Mouse (Mus musculus): ENCODE measurements around the gene Lpp. TPM values are rescaled to one million over a fixed set of nuclear protein-coding genes. Genes with fewer than 3 reads are reported as not detected.
A peak's percentile ranks its signal among the peaks of the same experiment; 100 is the strongest.

The Lpp gene
- total RNA-seq, 2 experiments from 2014 or later: 17.7 to 18.0 TPM

- TF ChIP-seq CTCF (IDR thresholded peaks at IDR 0.05): no peak
- no peak overlapping the region for H3K27ac ChIP-seq
- intact Hi-C loops (cut with DNase I): no loop called here
- H3K4me3 ChIP-seq: no peak overlapping the region
- no peak for DNase-seq
Measured at GRCm38 (mm10) chr16:24806093-24806492, 412.8 kb downstream of the Lpp start.

- intact Hi-C loops (cut with DNase I): no loop called here
- Histone ChIP-seq H3K27ac (no peak overlapping the region), H3K4me3 (no peak overlapping the region)
- TF ChIP-seq CTCF (IDR thresholded peaks at IDR 0.05): no peak
- DNase-seq: no peak
Measured at GRCm38 (mm10) chr16:24807565-24807964, 414.3 kb downstream of the Lpp start.

- no peak for TF ChIP-seq CTCF (IDR thresholded peaks at IDR 0.05)
- no peak for DNase-seq
- H3K4me3 ChIP-seq: no peak overlapping the region
- no peak overlapping the region for H3K27ac ChIP-seq
- intact Hi-C loops (cut with DNase I): no loop called here
Measured at GRCm38 (mm10) chr16:24809811-24810210, 416.5 kb downstream of the Lpp start.

- Histone ChIP-seq H3K4me3 (no peak overlapping the region), H3K27ac (no peak overlapping the region)
- intact Hi-C loops (cut with DNase I): no loop called here
- TF ChIP-seq CTCF (IDR thresholded peaks at IDR 0.05): no peak
- DNase-seq: no peak
Measured at GRCm38 (mm10) chr16:24816621-24817020, 423.3 kb downstream of the Lpp start.

- no peak for DNase-seq
- Histone ChIP-seq H3K4me3 (no peak overlapping the region), H3K27ac (no peak overlapping the region)
- TF ChIP-seq CTCF (IDR thresholded peaks at IDR 0.05): no peak
- intact Hi-C loops (cut with DNase I): no loop called here
Measured at GRCm38 (mm10) chr16:24817381-24817780, 424.1 kb downstream of the Lpp start.

- Histone ChIP-seq H3K4me3 (no peak overlapping the region), H3K27ac (no peak overlapping the region)
- TF ChIP-seq CTCF (IDR thresholded peaks at IDR 0.05): peak; percentile 41
- DNase-seq: peak; percentile 20
- intact Hi-C loops (cut with DNase I): no loop called here
Measured at GRCm38 (mm10) chr16:24819127-24819526, 425.8 kb downstream of the Lpp start.

- intact Hi-C loops (cut with DNase I): no loop called here
- peak; percentile 37 for TF ChIP-seq CTCF (IDR thresholded peaks at IDR 0.05)
- Histone ChIP-seq H3K4me3 (no peak overlapping the region), H3K27ac (no peak overlapping the region)
- no peak for DNase-seq
Measured at GRCm38 (mm10) chr16:24822182-24822875, 429.0 kb downstream of the Lpp start.

- intact Hi-C loops (cut with DNase I): no loop called here
- Histone ChIP-seq H3K27ac (no peak overlapping the region), H3K4me3 (no peak overlapping the region)
- no peak for DNase-seq
- TF ChIP-seq CTCF (IDR thresholded peaks at IDR 0.05): no peak
Measured at GRCm38 (mm10) chr16:24822918-24823317, 429.6 kb downstream of the Lpp start.

- intact Hi-C loops (cut with DNase I): no loop called here
- DNase-seq: no peak
- TF ChIP-seq CTCF (IDR thresholded peaks at IDR 0.05): no peak
- no peak overlapping the region for H3K27ac ChIP-seq
- no peak overlapping the region for H3K4me3 ChIP-seq
Measured at GRCm38 (mm10) chr16:24826390-24826789, 433.1 kb downstream of the Lpp start.

- no peak for DNase-seq
- Histone ChIP-seq H3K4me3 (no peak overlapping the region), H3K27ac (no peak overlapping the region)
- intact Hi-C loops (cut with DNase I): no loop called here
- TF ChIP-seq CTCF (IDR thresholded peaks at IDR 0.05): no peak
Measured at GRCm38 (mm10) chr16:24828207-24828803, 435.0 kb downstream of the Lpp start.

- no peak overlapping the region for H3K4me3 ChIP-seq
- intact Hi-C loops (cut with DNase I): no loop called here
- DNase-seq: no peak
- peak overlapping the region; percentile 24; the same call in 1 of the 2 replicates for H3K27ac ChIP-seq
- TF ChIP-seq CTCF (IDR thresholded peaks at IDR 0.05): no peak
Measured at GRCm38 (mm10) chr16:24829860-24830259, 436.6 kb downstream of the Lpp start.

- no peak overlapping the region for H3K4me3 ChIP-seq
- intact Hi-C loops (cut with DNase I): no loop called here
- TF ChIP-seq CTCF (IDR thresholded peaks at IDR 0.05): no peak
- DNase-seq: peak; percentile 32
- H3K27ac ChIP-seq: no peak overlapping the region
Measured at GRCm38 (mm10) chr16:24830939-24831338, 437.6 kb downstream of the Lpp start.

GRCm38 (mm10) chr16:24833221-24833620 lies 439.9 kb downstream of the Lpp start:
- intact Hi-C loops (cut with DNase I): no loop called here
- no peak for DNase-seq
- TF ChIP-seq CTCF (IDR thresholded peaks at IDR 0.05): no peak
- Histone ChIP-seq H3K4me3 (no peak overlapping the region), H3K27ac (no peak overlapping the region)

GRCm38 (mm10) chr16:24834536-24834935 lies 441.2 kb downstream of the Lpp start:
- Histone ChIP-seq H3K4me3 (no peak overlapping the region), H3K27ac (no peak overlapping the region)
- intact Hi-C loops (cut with DNase I): no loop called here
- no peak for TF ChIP-seq CTCF (IDR thresholded peaks at IDR 0.05)
- DNase-seq: no peak
